Mouse (Mus musculus) heart, embryonic 15.5 days (tissue): ENCODE measurements around the gene Oas2. TPM values are rescaled to one million over a fixed set of nuclear protein-coding genes. Genes with fewer than 3 reads are reported as not detected.
"Not testable (repeated sequence)": the region's sequence is repeated elsewhere in the genome, so short reads cannot be mapped to it uniquely, and the experiment has no call there.

Source experiments
- ATAC-seq: fragments of 200-750 bp; cut with Nextera tagmentation; replicated peaks from 2 replicates; pipeline ENCODE4 v1.8.0; 2017; ENCODE audit warnings: low read depth, moderate TSS enrichment; ENCODE audit not compliant: insufficient number of reproducible peaks, insufficient read depth, low FRiP score
- H3K27ac ChIP-seq: fragments of 300-500 bp; sonication (generic); 2 replicates; pipeline ENCODE4 v1.5.1; 2015; ENCODE audit warnings: mild to moderate bottlenecking, inconsistent platforms
- H3K27me3 ChIP-seq: fragments of 300-500 bp; sonication (generic); 2 replicates; pipeline ENCODE4 v1.6.1; 2015; ENCODE audit warnings: inconsistent platforms
- H3K36me3 ChIP-seq: fragments of 300-500 bp; sonication (generic); 2 replicates; pipeline ENCODE4 v1.6.1; 2015; ENCODE audit warnings: mild to moderate bottlenecking, inconsistent platforms
- H3K4me1 ChIP-seq: fragments of 300-500 bp; sonication (generic); replicated peaks from 2 replicates; pipeline ENCODE4 v1.6.1; 2015; ENCODE audit warnings: inconsistent platforms
- H3K4me2 ChIP-seq: fragments of 300-500 bp; sonication (generic); 2 replicates; pipeline ENCODE4 v1.6.1; 2015; ENCODE audit warnings: inconsistent platforms, mild to moderate bottlenecking, moderate library complexity
- H3K4me3 ChIP-seq: fragments of 300-500 bp; sonication (generic); 2 replicates; pipeline ENCODE4 v1.5.1; 2015; ENCODE audit warnings: mild to moderate bottlenecking, inconsistent platforms
- H3K9ac ChIP-seq: fragments of 300-500 bp; sonication (generic); 2 replicates; pipeline ENCODE4 v1.6.1; 2015; ENCODE audit warnings: mild to moderate bottlenecking, inconsistent platforms
- H3K9me3 ChIP-seq: fragments of 300-500 bp; sonication (generic); replicated peaks from 2 replicates; pipeline ENCODE4 v1.6.1; 2016; ENCODE audit warnings: inconsistent platforms
- WGBS: fragments of 180-500 bp; shearing (Covaris S2); methylation state at CpG from one replicate; pipeline ENCODE4 v1.1.7; 2015; ENCODE audit warnings: mixed read lengths; 5-methylcytosine and 5-hydroxymethylcytosine counted together
- polyA plus RNA-seq: library from polyadenylated mRNA; unstranded; fragments of >200 nt; fragmentation: Nextera tagmentation; extraction: Ambion mirVana; gene quantifications from 2 replicates; pipeline ENCODE4 v1.2.1, GENCODE M21; 2015

Oas2 gene
- 0.30 and 0.68 TPM in 2 replicates for polyA plus RNA-seq

GRCm38 (mm10) chr5:120749688-120750087, at the start of gene Oas2:
Gene Oas2 (minus strand): TSS chr5:120749853.
- Histone ChIP-seq H3K4me1 (no peaks in the 10 kb centered on the region), H3K4me2 (no peak within 1 kb of the TSS), H3K9ac (no peak within 1 kb of the TSS), H3K27me3 (peaks cover 14% of the 10 kb centered on the region), H3K4me3 (no peak within 1 kb of the TSS), H3K27ac (no peak within 1 kb of the TSS), H3K9me3 (no peaks in the 10 kb centered on the region), H3K36me3 (no peaks in the 10 kb centered on the region)
- no peak for ATAC-seq
- WGBS: 52% methylated on average over 5 of the region's 5 CpGs

GRCm38 (mm10) chr5:120798943-120799342, 49.3 kb upstream of the Oas2 start:
- WGBS: 57% methylated on average over 2 of the region's 2 CpGs
- not testable (repeated sequence) for H3K9ac ChIP-seq, H3K4me1 ChIP-seq, H3K36me3 ChIP-seq, H3K4me3 ChIP-seq, H3K9me3 ChIP-seq, ATAC-seq, H3K27ac ChIP-seq, H3K4me2 ChIP-seq
- H3K27me3 ChIP-seq: peaks cover 42% of the 10 kb centered on the region

GRCm38 (mm10) chr5:120798147-120798546, 48.5 kb upstream of the Oas2 start:
- 47% methylated on average over 5 of the region's 5 CpGs for WGBS
- not testable (repeated sequence) for H3K9me3 ChIP-seq, H3K4me2 ChIP-seq, ATAC-seq, H3K36me3 ChIP-seq, H3K4me1 ChIP-seq, H3K27ac ChIP-seq, H3K9ac ChIP-seq, H3K4me3 ChIP-seq
- H3K27me3 ChIP-seq: peaks cover 34% of the 10 kb centered on the region

DNA sequence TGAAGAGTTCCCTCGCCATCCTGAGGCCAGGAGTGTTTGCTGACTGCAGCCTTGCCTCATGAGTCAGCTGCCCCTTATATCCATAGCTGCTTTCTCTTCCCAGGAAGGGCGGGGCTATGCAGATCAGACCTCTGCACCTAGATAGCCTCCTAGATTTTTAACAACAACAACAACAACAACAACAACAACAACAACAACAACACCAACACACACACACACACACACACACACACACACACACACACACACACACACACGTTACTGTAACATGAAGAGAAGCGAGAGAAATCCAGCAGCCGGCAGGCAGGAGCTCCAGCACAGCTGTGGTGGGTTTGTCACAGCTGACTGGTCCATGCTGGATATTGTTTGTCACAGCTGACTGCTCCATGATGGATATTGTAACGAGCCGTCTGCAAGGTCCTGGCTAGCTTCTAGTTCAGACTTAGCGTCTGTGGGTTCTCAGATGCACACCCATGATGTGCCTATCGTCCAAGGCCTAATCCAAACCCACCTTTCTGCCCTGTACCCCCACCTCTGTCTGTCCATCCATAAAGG, 45.9 kb upstream of the Oas2 start, which contains the start of gene Oas1e:
TSS of gene Oas1e (minus strand) at position 51 of the 555 bp plus-strand sequence.
- H3K27ac ChIP-seq, H3K4me1 ChIP-seq, H3K4me2 ChIP-seq, H3K9me3 ChIP-seq, H3K9ac ChIP-seq, ATAC-seq, H3K36me3 ChIP-seq, H3K4me3 ChIP-seq: not testable (repeated sequence)
- WGBS: 71% methylated on average over 9 of the region's 9 CpGs
- H3K27me3 ChIP-seq: peaks cover 18% of the 10 kb centered on the region

DNA sequence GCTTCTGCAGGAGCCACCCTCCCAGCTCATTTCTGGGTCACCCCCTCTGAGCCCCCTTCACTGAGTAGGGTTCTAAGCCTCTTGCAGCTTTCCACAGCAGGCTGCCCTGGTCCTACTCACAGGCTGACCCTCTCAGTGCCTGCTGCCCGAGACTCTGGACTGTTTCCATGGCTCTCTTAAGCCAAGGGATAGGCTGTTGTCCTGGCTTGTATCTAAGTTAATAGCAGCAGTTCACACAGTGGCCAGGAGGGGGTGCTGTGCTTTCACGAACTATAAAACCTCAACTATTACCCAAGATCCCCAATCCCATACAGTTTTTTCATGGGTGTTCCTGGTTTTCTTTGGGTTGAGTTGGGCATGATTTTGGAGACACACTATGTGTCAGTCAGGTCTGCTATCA, 43.4 kb upstream of the Oas2 start:
- 13% methylated on average over 2 of the region's 2 CpGs for WGBS
- no peak for ATAC-seq
- Histone ChIP-seq H3K36me3 (no peaks in the 10 kb centered on the region), H3K9ac (no peak overlapping the region), H3K9me3 (no peaks in the 10 kb centered on the region), H3K4me2 (no peak overlapping the region), H3K4me1 (no peaks in the 10 kb centered on the region), H3K27me3 (peaks cover 17% of the 10 kb centered on the region), H3K27ac (no peak overlapping the region), H3K4me3 (no peak overlapping the region)

- ATAC-seq: no peak
- Histone ChIP-seq H3K9me3 (no peaks in the 10 kb centered on the region), H3K9ac (no peak overlapping the region), H3K27ac (no peak overlapping the region), H3K4me3 (no peak overlapping the region), H3K27me3 (peaks cover 18% of the 10 kb centered on the region), H3K4me2 (no peak overlapping the region), H3K36me3 (no peaks in the 10 kb centered on the region), H3K4me1 (no peaks in the 10 kb centered on the region)
- 43% methylated on average over 3 of the region's 3 CpGs for WGBS
These were observed 37.4 kb upstream of the Oas2 start for GRCm38 (mm10) chr5:120787042-120787441.

DNA sequence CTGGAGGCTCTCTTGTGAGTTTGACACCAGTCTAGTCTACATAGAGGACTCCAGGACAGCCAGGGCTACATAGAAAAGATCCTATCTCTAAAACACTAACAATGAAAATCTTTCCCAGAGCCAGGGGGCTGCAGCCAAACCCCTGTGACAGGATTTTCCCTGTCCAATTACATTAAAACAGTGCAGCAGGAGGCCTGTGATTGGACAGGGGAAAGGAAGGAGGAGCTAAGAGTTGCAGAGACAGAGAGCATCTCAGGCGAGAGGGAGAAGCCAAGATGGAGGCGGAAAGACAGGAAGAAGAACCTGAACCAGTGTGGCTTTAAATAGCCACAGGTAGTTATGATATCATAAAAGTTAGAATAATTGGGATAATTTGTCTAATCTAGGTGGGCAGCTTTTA, 32.8 kb upstream of the Oas2 start:
- Histone ChIP-seq H3K9ac (no peak overlapping the region), H3K4me1 (peaks cover 22% of the 10 kb centered on the region), H3K27me3 (0 out of 2 replicates have a peak, but pooled peaks cover 4% of the 10 kb centered on the region), H3K9me3 (no peaks in the 10 kb centered on the region), H3K36me3 (no peaks in the 10 kb centered on the region), H3K27ac (no peak overlapping the region), H3K4me2 (no peak overlapping the region), H3K4me3 (no peak overlapping the region)
- ATAC-seq: no peak
- WGBS: 69% methylated on average over 2 of the region's 2 CpGs

GRCm38 (mm10) chr5:120781646-120782045, 32.0 kb upstream of the Oas2 start:
- Histone ChIP-seq H3K36me3 (no peaks in the 10 kb centered on the region), H3K9me3 (no peaks in the 10 kb centered on the region), H3K27ac (no peak overlapping the region), H3K9ac (no peak overlapping the region), H3K4me3 (no peak overlapping the region), H3K4me2 (no peak overlapping the region), H3K4me1 (peaks cover 22% of the 10 kb centered on the region), H3K27me3 (no peaks in the 10 kb centered on the region)
- ATAC-seq: no peak
- 86% methylated on average over 1 of the region's 1 CpGs for WGBS

DNA sequence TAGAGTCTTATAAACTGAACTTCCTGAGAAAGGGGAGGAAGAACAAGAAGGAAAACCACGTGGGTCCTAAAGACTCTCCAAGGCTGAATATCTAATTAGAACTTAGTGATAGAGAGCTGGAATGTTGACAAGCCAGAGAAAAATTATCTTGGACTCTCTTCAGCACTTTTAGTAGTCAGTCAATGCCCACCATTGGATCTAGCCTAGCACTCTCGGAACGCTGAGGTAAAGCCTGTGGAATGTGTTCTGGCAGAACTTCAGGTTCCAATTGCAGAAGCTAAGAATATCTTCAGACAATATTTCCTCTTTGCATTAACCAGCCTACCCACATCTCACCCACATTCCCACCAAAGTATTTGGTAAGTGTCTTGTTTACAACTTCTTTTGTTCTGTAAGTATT, 30.3 kb upstream of the Oas2 start:
- 8% methylated on average over 3 of the region's 3 CpGs for WGBS
- H3K27me3 ChIP-seq: no peaks in the 10 kb centered on the region
- H3K9me3 ChIP-seq: no peaks in the 10 kb centered on the region
- H3K4me3 ChIP-seq: no peak overlapping the region
- H3K4me1 ChIP-seq: peaks cover 31% of the 10 kb centered on the region
- ATAC-seq: peak; percentile 47; the same call in 1 of the 2 replicates
- H3K4me2 ChIP-seq: peak overlapping the region; percentile 32
- no peaks in the 10 kb centered on the region for H3K36me3 ChIP-seq
- H3K9ac ChIP-seq: no peak overlapping the region
- peak overlapping the region; percentile 78 for H3K27ac ChIP-seq

GRCm38 (mm10) chr5:120778941-120779340, 29.3 kb upstream of the Oas2 start:
- H3K36me3 ChIP-seq: no peaks in the 10 kb centered on the region
- H3K9ac ChIP-seq: no peak overlapping the region
- peak overlapping the region; percentile 78; the same call in 1 of the 2 replicates for H3K27ac ChIP-seq
- no peaks in the 10 kb centered on the region for H3K27me3 ChIP-seq
- no peaks in the 10 kb centered on the region for H3K9me3 ChIP-seq
- ATAC-seq: no peak
- H3K4me3 ChIP-seq: no peak overlapping the region
- peaks cover 32% of the 10 kb centered on the region for H3K4me1 ChIP-seq
- WGBS: 39% methylated on average over 2 of the region's 2 CpGs
- H3K4me2 ChIP-seq: no peak overlapping the region

DNA sequence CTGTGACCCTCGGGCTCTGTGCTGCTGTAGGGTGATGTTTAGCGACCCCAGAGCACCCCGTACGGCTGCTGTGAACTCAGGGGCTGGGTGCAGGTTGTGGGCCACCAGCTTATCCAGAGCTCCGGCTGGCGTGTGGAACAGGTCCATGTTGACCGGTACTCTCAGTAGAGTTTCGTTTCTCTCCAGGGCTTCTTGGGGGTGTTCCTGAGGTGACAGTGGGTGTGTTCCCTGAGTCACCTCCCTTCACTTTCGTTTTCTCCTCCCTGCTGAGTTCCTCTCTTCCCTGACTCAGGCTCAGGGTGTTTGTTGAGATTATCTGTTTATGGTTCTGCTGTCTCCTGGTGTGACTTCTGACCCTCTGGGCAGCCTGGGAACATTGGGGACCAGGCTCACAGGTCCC, 27.8 kb upstream of the Oas2 start, which contains the start of gene Oas3:
TSS of gene Oas3 (minus strand) at position 184 of the 400 bp plus-strand sequence.
- Histone ChIP-seq H3K27ac (no peak within 1 kb of the TSS), H3K4me3 (no peak within 1 kb of the TSS), H3K27me3 (no peaks in the 10 kb centered on the region), H3K9me3 (no peaks in the 10 kb centered on the region), H3K36me3 (no peaks in the 10 kb centered on the region), H3K4me1 (peaks cover 32% of the 10 kb centered on the region), H3K4me2 (no peak within 1 kb of the TSS), H3K9ac (no peak within 1 kb of the TSS)
- no peak for ATAC-seq
- WGBS: 69% methylated on average over 9 of the region's 9 CpGs

DNA sequence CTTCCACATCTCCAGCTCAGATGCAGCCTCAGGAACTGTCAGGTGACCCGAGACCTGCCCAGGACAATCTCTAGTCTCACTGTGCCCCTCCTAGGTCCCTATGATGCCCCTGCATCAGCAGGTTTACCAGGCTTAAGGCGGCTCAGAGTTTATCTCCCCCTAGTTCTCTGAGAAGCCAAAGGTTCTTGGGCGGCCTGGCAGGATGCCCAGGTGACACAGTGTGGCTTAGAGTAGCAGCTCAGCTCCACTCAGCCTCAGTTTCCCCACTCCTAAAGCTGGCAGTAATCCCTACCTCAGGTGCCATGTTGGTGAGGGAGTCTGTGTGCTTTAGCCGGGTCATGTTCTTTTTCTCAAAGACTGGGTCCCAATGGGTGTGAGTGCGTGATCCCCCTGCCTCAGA, 27.1 kb upstream of the Oas2 start:
- 75% methylated on average over 5 of the region's 5 CpGs for WGBS

More for the DNA sequence above, 27.1 kb upstream of the Oas2 start:
- Histone ChIP-seq H3K4me2 (no peak overlapping the region), H3K27ac (no peak overlapping the region), H3K27me3 (no peaks in the 10 kb centered on the region), H3K36me3 (no peaks in the 10 kb centered on the region), H3K4me3 (no peak overlapping the region), H3K4me1 (peaks cover 32% of the 10 kb centered on the region), H3K9ac (no peak overlapping the region), H3K9me3 (no peaks in the 10 kb centered on the region)
- no peak for ATAC-seq
